Mouse (Mus musculus) spleen, postnatal 10 days (tissue): ENCODE measurements around the gene Bicc1.
"Not testable (repeated sequence)": the region's sequence is repeated elsewhere in the genome, so short reads cannot be mapped to it uniquely, and the experiment has no call there.

ENCODE experiments used
- DNase-seq, 2 experiments: peaks; one replicate each; pipeline ENCODE4 v3.0.0; 2021 to 2022; ENCODE audit warnings: low spot score in 2 of 2

Gene Bicc1

DNA sequence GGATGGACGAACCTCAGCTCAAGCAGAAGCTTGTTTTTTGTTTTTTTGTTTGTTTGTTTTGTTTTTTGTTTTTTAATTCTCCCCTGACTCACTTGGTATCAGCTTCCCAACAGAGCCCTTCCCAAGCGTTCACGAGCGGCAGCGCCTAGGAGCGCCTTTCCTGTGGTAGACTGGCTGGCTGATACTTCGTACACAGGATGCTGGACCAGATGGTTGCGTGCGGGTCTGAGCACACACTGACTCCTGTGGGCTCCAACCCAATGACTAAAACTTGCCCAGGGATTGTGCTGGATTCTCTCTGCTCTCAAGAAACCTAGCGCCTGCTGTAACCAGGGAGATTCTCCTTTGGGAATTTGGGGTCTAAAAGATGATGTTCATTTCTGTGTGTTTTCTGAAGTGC is 211.2 kb downstream of the Bicc1 start:
- DNase-seq = no peak

DNA sequence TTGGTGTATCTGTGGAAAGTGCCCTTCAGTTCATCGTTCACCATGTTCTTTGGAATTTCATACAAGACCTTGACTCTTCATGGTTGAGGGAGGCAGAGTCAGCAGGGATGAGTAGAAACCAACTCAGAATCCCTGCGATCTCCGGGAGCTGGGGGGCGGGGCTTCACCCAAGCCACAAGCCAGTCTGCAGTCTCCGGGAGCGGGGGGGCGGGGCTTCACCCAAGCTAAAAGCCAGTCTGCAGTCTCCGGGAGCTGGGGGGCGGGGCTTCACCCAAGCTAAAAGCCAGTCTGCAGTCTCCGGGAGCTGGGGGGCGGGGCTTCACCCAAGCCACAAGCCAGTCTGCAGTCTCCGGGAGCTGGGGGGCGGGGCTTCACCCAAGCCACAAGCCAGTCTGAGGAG is 213.4 kb downstream of the Bicc1 start:
- not testable (repeated sequence) for DNase-seq

DNA sequence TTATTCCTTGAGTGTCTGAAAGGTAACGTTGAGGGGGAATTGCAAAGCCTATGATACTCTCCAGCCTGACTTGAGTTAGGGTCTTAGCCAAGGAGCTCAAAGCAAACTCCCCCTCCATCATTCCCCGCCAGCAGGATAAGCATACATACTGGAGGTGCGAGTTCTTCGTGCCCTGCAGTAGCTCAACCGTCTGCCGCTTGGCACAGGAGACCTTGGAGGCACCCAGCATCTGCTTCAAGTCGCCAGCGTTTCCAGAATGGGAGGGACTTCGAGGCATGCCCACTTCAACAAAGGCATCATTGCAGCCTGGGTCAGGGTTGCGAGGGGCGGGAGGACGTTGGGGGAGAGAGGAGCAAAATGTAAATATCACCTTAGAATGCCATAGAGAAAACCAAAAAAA is 214.4 kb downstream of the Bicc1 start:
- DNase-seq = no peak

DNA sequence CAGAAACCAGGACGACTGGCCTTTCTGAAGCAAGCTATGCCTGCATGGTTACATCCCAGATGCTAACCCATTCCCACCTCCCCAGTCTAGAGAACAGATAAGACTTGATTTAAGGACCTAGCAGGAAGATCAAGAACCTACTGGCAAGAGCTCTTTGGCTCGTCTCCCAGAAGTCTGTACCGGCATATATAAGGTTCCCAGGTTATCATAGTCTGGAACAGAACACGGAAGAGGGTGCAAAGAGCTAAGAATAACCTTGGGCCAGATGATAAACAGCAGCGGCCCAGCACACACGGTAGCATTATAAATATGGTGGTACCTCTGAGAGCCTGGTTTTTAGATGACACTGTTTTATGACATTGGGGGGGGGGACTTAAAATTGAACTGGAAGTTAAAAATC is 217.9 kb downstream of the Bicc1 start:
- no peak for DNase-seq

DNA sequence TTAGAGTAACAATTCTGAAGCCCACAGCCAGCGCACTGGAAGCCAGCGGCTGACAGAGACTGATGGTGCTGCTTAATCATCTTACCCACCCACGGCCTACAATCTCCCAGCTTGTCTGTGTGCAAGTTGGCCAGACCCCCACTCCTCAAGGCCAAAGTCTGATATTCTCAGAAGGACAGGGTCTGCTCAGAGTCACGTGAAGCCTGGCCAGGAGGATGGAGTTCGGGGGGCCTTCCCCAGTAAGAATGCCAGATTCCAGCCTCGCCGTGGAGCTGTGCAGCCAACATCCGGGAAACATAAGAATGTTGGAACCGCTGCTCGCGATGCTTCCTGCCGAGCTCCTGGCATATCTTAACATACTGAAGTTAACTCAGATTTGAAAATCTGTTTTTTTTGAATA is 219.7 kb downstream of the Bicc1 start:
- DNase-seq = no peak

DNA sequence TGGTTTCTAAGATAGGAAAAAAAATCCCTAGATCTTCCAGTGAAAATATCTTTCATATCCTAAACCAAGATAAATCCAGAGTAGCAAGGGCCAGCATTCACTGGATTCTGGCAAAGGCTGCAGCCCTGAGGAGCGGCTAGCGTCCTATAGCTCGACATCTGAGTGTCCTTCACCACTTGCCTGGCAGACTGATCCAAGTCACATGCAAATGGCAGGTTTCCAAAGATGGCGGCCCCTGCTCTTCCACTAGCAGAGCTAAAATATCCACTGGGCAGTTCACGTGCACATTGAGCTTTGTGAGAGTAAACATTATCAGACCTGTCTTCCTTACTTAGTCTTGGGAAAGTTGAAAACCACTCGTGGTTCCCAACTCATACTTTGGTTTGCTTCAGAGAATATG is 222.1 kb downstream of the Bicc1 start:
- DNase-seq = no peak

DNA sequence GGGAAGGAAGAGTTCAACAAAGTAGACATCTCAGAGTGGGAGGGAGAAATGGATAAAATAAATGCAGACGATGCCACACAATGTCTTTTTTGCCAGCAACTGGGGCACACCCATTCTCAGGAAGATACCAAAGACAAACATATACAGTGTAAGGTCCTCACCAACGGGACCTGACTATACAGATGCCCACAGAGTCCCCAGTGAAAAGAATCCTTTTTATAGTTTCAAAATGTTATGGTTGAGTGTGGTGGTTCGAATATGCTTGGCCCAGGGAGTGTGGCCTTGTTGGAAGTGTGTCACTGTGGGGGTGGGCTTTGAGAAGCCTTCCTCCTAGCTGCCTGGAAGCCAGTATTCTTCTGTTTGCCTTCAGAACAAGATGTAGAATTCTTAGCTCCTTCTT is 223.5 kb downstream of the Bicc1 start:
- DNase-seq = no peak

DNA sequence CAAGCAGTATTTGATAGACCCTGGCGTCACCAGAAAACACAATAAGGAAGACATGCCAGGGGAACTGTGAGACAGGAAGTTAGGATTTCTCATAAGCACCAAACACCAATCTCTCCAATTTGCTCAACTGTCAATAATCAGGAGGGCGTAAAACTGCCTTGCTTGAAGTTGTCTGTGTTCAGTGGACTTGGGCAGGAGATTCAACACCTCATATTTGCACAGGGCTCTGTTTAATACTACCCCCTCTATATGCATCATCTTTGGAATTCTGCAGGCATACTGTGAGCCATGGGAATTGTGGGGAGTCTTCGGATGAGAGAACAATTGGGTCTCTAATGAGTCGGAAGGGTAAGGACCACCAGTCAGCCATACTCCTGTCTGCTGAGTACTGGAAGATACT is 233.4 kb downstream of the Bicc1 start:
- DNase-seq = no peak

DNA sequence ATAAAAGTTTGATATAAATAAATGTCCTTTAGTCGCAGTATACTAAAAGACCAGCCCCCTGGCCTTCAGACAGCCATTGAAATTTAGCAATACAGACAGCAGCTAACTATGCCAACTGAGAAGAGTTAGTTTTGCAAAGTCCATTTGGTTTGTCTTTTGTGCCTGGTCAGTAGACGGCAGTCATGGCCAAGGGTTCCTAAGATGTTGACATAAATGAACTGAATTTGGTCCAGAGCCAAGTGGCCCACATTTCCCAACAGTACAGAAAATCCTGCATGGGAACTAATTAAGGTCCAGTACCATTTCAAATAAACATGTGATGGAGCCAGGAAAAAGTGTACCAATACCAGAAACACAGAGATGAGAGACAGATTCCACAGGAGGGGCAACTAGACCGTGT is 235.2 kb downstream of the Bicc1 start:
- DNase-seq = no peak

DNA sequence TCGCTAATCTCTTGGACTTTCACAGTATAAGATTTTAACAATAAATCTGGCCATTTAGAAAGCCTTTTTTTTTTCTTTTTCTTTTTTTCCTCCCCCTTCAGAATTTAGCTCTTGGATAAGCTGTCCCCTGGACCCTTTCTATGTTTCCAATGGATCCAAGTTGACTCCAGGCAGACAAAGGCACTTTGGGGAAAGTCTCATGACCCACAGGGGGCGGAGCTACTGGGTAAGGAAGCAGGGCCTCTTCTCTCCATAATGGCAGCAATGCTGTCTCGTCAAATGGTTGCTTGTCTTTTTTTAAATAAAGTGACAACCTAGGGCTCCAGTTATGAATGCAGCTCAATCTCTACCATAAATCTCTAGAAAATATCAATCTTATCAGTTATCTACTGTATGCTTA is 235.6 kb downstream of the Bicc1 start:
- no peak for DNase-seq

DNA sequence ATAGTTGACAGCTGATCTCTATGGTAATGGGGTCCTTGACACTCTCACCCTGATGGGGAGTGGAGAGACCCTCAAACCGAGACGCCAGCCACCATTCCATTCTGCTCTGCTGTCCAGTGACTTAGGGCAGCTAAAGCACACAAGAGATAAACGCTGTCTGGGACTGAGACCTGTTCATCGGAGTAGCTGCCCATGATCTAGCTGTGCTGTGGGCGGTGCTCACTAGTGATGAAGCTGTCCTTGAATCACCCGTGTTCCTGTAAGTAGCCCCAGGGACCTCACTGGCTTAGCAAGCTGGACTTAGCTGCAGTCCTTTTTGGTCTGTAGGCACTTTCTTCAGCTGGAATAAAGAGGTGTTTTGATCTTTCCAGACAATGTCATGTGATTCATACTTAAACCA is 238.0 kb downstream of the Bicc1 start:
- DNase-seq = no peak

DNA sequence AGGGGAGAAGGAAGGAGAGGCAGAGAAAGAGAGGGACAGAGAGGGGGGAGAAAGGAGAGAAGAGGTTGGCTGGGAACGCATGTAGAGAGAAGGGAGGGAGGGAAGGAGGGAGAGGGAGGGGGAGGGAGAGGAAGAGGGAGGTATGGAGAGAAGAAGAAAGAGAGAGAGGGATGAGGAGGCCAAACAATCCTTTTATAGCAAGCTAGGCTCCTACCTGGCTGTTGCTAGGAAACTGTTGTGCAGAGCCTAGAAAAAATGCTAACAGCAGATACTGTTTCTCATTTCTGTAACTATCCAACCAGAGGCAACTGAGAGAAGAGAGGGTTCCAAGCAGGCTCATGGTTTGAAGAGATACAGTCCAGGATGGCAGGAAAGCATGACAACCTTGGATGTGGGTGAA is 239.6 kb downstream of the Bicc1 start:
- DNase-seq = no peak

DNA sequence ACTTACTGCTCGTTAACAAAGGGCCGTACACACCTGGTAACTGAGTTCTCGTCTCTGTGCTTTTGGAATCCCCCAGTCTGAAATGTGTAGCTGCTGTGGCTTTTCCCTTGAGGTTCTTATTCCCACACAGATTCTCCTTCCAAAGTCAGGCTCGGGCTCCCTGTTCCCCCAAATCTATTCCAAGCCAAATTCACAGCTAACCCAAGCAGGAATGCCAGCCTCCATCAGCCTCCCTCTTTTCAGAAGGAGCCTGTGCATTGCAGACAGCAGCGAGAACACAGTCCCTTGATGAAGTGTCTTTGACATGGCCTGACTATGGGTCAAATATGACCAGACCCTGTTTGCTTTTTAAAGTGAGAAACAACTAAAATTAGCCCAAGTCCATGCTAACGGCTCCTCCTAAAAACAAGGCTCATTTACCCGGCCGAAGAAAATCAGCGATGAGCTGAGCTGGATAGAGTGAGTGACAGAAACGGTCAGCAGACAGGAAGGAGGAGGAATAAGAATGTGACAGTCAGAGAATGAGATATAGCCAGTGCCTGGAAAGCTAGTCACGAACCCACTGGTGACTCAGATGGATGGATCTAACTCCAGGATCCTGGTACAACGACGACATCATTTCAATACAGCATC is 240.4 kb downstream of the Bicc1 start:
- DNase-seq = no peak

DNA sequence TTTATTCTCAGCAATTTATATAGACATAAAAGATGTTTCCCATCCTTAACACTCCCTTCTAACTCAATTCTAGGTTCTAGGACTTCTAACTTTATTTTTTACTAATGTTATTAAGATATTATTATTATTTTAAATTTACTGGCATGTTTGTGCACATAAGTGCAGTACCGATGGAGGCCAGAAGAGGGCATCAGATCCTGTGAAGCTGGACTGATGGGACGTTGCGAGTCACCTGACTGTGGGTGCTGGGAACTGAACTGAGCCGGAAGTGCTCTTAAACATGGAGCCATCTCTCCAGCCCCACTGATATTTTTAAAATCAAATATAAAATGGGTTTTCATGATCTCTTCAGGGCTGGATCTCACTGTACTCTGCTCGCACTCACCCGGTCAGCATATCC is 242.8 kb downstream of the Bicc1 start:
- DNase-seq = no peak

DNA sequence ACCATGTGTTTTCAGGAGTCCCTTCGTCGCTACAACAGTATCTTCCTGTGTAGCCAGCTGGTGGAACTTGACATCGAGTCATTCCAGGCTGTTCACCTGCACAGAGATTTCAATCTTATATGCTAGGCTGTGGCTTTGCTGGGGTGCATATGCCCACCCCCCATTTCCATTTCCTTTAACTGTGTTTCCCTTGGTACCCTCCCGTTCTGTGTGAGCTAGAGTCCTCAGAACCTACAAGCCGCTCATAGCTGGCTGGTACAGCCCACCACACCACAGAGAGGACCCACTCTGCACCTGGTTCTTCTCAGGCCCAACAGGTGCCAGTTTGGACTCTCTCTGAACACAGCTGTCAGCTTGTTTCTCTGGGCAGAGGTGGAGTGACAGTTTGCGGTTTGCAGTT is 244.4 kb downstream of the Bicc1 start:
- no peak for DNase-seq

DNA sequence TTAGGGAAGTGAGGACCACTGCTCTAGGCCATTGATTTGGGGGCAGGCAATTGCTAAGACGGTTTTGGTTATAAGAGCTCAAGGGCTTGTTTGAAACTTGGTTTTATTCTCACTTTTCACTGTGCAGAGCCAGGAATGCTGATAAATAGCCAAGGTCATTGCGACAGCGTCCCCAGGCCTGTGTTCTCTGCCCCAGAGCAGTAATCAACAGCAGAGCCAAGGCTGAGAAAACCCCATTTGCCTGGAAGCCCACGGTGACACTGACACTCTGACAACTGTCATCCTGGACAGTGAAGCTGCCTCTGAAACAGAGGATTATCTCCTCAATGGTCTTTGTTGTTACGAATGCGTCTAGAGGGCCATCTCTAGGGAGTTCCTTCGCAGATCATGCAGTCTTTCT is 255.6 kb downstream of the Bicc1 start:
- DNase-seq = no peak

DNA sequence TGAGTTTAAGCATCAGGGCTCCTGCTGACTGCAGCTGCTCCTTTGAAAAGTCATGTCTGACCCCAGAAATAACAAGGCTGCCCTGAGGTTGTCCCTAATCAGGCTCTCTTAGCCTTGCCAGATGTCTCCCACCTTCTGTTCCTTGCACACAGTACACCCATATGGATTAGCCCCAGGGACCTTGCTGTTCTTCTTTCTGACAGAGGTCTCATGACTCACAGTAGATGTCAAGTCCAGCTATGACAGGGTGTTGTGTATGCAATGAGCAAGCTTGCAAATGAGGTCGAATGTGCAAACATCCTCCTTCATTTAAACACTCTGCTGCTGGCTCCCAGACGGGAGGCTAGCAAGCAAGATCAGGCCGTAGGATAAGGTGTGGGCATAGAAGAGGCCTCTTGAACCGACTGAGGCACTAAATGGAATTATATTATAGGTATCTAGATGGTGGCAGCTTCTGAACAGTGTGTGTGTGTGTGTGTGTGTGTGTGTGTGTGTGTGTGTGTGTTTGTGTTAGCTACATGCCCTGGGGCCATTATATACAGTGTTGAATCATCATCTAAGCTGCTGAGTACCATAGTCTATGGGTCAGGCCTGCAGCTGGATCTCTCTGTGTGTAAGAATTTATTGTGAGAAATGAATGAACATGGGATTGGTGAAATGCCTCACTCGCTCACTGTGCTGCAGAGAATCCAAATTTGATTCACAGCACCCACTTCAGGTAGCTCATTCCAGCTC is 256.6 kb downstream of the Bicc1 start:
- DNase-seq = no peak

DNA sequence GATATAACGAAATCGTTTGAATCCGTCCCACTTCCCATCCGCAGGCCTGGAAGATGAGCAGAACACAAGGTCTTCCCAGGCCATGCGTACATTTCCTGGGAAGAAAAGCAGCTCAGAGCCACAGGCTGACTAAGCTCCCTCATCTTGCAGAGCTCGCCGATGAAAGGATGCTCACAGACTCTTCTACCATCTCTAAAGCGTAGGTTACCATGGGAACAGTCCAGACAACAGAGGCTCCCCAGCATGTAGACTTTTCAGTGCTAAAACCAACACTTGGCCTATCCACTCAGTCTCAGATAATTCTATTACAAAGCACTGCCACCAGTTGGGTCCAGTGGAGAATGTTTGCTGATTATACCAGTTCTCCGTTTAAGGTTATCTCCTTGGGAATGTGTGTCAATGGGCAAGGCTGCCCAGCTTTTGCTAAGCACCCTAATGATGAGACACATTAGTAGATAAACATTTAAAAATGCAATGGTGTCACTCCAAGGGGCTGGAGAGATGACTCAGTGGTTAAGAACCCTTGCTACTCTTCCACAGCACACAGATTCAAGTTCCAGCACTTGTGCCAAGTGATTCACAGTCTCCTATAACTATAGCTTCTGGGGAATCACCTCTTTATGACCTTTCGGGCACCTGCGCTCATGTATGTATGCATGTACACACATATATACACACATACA is 258.2 kb downstream of the Bicc1 start:
- no peak for DNase-seq

DNA sequence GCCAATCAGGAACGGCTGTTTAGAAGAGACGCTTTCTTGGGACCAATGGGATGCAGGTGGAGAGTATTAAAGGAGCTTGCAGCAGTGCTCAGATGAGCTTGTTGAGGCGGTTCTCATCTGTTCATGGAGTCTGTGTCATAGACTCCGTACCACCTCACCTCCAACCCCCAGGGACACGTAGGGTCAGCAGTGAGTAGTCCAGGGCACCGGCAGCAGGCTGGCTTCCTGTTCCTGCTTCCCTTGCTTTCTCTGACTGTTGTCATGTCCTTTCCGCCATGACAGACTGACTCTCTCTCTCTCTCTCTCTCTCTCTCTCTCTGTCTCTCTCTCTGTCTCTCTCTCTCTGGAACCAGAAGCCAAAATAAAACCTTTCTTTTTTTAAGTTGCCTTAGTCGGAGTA is 263.6 kb downstream of the Bicc1 start:
- no peak for DNase-seq

DNA sequence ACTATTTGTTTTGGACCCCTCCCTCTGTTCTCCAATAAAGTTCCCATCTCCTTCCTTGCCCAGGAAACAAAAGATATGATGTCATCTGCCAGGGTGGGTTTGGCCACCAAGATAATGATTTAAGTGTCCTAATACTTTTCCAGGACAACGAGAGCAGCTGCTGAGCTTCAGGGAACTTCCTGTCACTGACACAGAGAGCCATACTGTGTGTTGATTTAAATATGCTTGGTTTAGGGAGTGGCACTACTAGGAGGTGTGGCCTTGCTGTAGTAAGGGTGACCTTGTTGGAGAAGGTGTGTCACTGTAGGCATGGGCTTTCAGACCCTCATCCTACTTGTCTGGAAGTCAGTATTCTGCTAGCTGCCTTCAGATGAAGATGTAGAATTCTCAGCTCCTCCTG is 281.5 kb downstream of the Bicc1 start:
- no peak for DNase-seq

DNA sequence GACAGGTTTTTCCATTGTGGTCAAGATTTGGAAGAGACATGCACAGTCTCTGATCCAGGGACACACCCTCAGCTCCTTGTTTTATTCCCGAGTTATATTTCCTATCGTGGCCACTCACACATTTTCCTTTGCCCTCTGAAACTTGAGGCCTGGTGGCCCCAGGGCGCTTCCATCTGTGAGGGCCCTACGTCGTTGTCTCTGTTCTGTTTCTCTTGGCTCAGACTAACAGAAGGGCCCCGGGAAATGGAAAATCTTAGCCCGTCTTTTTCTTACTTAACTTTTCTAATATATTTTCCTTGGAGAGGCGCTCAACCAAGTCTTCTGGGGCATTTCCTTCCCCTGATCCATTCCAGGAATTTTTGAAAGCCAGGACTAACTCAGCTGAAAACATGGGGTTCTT is 281.9 kb downstream of the Bicc1 start:
- DNase-seq = no peak

DNA sequence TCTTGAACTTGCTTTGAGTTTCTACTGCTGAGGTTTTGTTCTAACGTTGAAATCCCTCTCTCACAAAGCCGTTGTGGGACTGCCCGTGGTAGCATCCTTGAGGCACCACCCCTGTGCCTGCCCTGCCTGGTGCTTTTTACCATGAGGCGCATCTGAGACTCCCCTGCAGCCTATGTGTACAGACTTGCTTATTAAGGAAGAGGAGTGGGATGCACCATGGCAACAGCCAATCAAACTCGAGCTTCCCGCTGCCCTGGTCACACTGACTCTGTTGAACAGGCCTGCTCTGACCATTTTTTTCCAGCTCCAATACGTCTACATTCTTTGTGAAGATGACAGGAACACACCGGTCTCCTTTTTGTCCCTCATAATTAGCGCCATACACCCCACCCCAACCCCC is 283.0 kb downstream of the Bicc1 start:
- DNase-seq = no peak

DNA sequence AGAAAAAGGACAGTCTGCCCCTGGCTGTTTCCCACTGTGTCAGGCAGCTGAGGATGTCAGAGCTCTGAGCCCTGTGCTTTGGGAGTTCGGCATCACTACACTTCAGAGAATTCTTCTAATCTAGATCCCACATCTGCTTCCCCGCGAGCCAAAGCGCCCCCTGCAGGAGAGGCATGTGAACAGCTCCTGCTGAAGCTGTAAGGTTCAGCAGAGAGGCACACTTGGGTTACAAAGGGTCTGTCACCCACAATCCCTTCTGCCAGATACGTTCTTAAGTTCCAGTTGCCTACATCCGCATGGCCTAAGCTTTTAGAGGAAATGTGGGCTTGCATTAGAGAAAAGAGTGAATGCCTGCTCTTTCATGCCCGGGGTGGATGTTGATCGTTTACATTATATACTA is 283.4 kb downstream of the Bicc1 start:
- DNase-seq = no peak
